Mouse (Mus musculus) ES-E14 (cell line): ENCODE data around the gene Prps1. TPM values are rescaled to one million over a fixed set of nuclear protein-coding genes. Genes with fewer than 3 reads are reported as not detected.

Experiments
- DNase-seq: peaks from one replicate; pipeline ENCODE4 v3.0.0-alpha.2; 2013; ENCODE audit warnings: low read depth, low spot score
- H3K27ac ChIP-seq: 2 replicates; pipeline ENCODE4 v1.5.1; 2012; ENCODE audit warnings: low read depth, mild to moderate bottlenecking, low read length, moderate library complexity, mixed read lengths; ENCODE audit not compliant: poor library complexity, insufficient read depth, severe bottlenecking
- H3K36me3 ChIP-seq: 2 replicates; pipeline ENCODE4 v1.6.1; 2012; ENCODE audit warnings: mild to moderate bottlenecking, low read length, moderate library complexity, mixed read lengths; ENCODE audit not compliant: control insufficient read depth, poor library complexity, insufficient read depth, severe bottlenecking
- H3K4me1 ChIP-seq, 2 experiments: fragments of 150-350 bp in 1 of 2; sonication (generic) in 1 of 2; 2 replicates each; pipeline ENCODE4 v1.6.1; 2012; ENCODE audit warnings: low read length in 2 of 2, mild to moderate bottlenecking in 1 of 2, mixed read lengths in 1 of 2; ENCODE audit not compliant: control insufficient read depth in 2 of 2, insufficient read depth in 2 of 2, poor library complexity in 1 of 2
- H3K4me3 ChIP-seq, 2 experiments: fragments of 150-350 bp in 1 of 2; sonication (generic) in 1 of 2; 2 replicates each; pipeline ENCODE4 v1.5.1; 2012; ENCODE audit warnings: low read length in 2 of 2, low read depth in 1 of 2, mild to moderate bottlenecking in 1 of 2, mixed read lengths in 1 of 2; ENCODE audit not compliant: insufficient read depth in 1 of 2, poor library complexity in 1 of 2, severe bottlenecking in 1 of 2
- H3K9ac ChIP-seq: 2 replicates; pipeline ENCODE4 v1.6.1; 2012; ENCODE audit warnings: low read depth, mild to moderate bottlenecking, low read length, mixed read lengths; ENCODE audit not compliant: poor library complexity, insufficient read depth, severe bottlenecking
- H3K9me3 ChIP-seq: fragments of 150-350 bp; sonication (generic); 2 replicates; pipeline ENCODE4 v1.6.1; 2012; ENCODE audit warnings: low read depth, mild to moderate bottlenecking, low read length; ENCODE audit not compliant: control insufficient read depth, insufficient read depth
- CHD2 ChIP-seq: IDR thresholded peaks from 2 replicates; pipeline ENCODE4 v1.6.1; 2014; ENCODE audit warnings: mild to moderate bottlenecking, low read depth, low read length, inconsistent platforms
- HCFC1 ChIP-seq: IDR thresholded peaks from 2 replicates; pipeline ENCODE4 v1.6.1; 2012; ENCODE audit warnings: low read length, inconsistent platforms, borderline replicate concordance; ENCODE audit not compliant: insufficient read depth
- MAFK ChIP-seq: IDR thresholded peaks from 2 replicates; pipeline ENCODE4 v1.6.1; 2014; ENCODE audit warnings: mild to moderate bottlenecking, low read depth, low read length, inconsistent platforms; ENCODE audit not compliant: insufficient read depth
- ZC3H11A ChIP-seq: IDR thresholded peaks from 2 replicates; pipeline ENCODE4 v1.6.1; 2012; ENCODE audit warnings: low read depth, mild to moderate bottlenecking, inconsistent platforms, low read length, borderline replicate concordance
- ZNF384 ChIP-seq: IDR thresholded peaks from 2 replicates; pipeline ENCODE4 v1.6.1; 2012; ENCODE audit warnings: low read depth, low read length, inconsistent platforms
- in situ Hi-C, 2 experiments: fragments of 600-800 bp; cut with MboI; formaldehyde crosslinking; loops; one replicate each; pipeline ENCODE4 v1.15.1; 2025; ENCODE audit warnings: low sequenced_read_pairs in 2 of 2, inconsistent platforms in 1 of 2; ENCODE audit not compliant: unreplicated experiment in 2 of 2
- total RNA-seq: library from RNA; depleted of rRNA; stranded (reverse); fragments of 300-350 nt; gene quantifications from 2 replicates; pipeline ENCODE4 v1.2.3, GENCODE M21; 2012

Prps1 gene
- total RNA-seq, 1 experiment = 67.2 TPM

- in situ Hi-C loops = no loop called here
- Histone ChIP-seq H3K27ac (no peak overlapping the region), H3K9me3 (no peaks in the 10 kb centered on the region), H3K4me1 (peaks cover 0 to 7% of the 10 kb centered on the region in 2 experiments; a peak in 1 of 4 replicates), H3K36me3 (no peaks in the 10 kb centered on the region), H3K9ac (no peak overlapping the region), H3K4me3 (no peak overlapping the region)
- TF ChIP-seq MAFK (no peak), ZNF384 (peak; percentile 46; the same call in 1 of the 2 replicates)
- DNase-seq = no peak
Measured at GRCm38 (mm10) chrX:140429985-140430384, 26.4 kb upstream of the Prps1 start.

- Histone ChIP-seq H3K9me3 (no peaks in the 10 kb centered on the region), H3K9ac (no peak overlapping the region), H3K27ac (no peak overlapping the region), H3K4me1 (peaks cover 0 to 7% of the 10 kb centered on the region in 2 experiments; a peak in 1 of 4 replicates), H3K36me3 (no peaks in the 10 kb centered on the region), H3K4me3 (no peak overlapping the region)
- in situ Hi-C loops = no loop called here
- DNase-seq = no peak
- TF ChIP-seq MAFK (no peak), HCFC1 (no peak), ZNF384 (no peak), ZC3H11A (no peak), CHD2 (no peak)
Measured at GRCm38 (mm10) chrX:140430506-140430905, 25.9 kb upstream of the Prps1 start.

DNA sequence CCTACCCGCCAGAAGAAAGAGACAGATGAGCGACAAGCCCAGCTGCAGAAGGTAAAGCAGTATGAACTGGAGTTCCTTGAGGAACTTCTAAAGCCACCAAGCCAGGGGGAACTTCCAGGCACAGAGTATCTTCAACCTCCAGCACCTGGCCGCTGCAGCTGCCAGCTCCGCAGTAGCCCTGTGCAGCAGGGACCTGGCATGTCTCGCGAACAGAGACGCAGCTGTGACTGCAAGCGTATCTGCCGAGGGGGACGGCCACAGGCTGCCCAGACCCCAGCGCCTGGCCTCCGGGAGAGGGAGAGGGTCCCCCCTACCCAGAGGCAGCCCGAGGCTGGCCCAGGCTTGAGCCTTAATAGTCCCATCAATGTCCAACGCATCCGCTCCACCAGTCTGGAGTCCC lies 24.4 kb upstream of the Prps1 start:
- Histone ChIP-seq H3K9me3 (no peaks in the 10 kb centered on the region), H3K4me3 (no peak overlapping the region), H3K27ac (no peak overlapping the region), H3K9ac (no peak overlapping the region), H3K4me1 (peaks cover 0 to 7% of the 10 kb centered on the region in 2 experiments; a peak in 1 of 4 replicates), H3K36me3 (no peaks in the 10 kb centered on the region)
- no peak for TF ChIP-seq MAFK
- no peak for TF ChIP-seq ZNF384
- no peak for TF ChIP-seq HCFC1
- no peak for TF ChIP-seq ZC3H11A
- no peak for TF ChIP-seq CHD2
- no peak for DNase-seq
- in situ Hi-C loops = no loop called here

DNA sequence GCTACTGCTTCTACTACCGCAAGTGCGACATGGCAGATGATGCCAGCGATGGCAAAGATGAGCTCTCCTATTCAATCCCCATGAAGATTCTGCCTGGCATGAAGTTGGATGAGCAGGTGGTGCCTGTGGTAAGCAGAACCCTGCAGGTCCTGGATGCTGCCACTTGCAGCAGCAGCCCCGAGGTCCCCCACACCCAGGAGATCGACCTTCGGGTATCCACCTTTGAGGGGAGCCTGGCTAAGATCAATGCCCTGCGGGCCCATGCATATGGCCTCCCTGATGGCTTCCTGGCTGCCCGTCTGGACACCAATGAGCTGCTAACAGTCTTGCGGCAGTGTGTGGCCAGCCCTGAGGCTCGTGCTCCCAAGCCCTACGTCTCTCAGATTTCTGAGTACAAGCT lies 23.6 kb upstream of the Prps1 start:
- no peak overlapping the region for H3K27ac ChIP-seq
- H3K4me1 ChIP-seq = peaks cover 0 to 7% of the 10 kb centered on the region in 2 experiments; a peak in 1 of 4 replicates
- H3K9ac ChIP-seq = peak overlapping the region; percentile 30; the same call in 1 of the 2 replicates
- no peak for TF ChIP-seq MAFK
- no peak for TF ChIP-seq ZC3H11A
- TF ChIP-seq HCFC1 = no peak
- no peak for TF ChIP-seq ZNF384
- TF ChIP-seq CHD2 = no peak
- H3K9me3 ChIP-seq = no peaks in the 10 kb centered on the region
- no peaks in the 10 kb centered on the region for H3K36me3 ChIP-seq
- in situ Hi-C loops = no loop called here
- DNase-seq = no peak
- H3K4me3 ChIP-seq = peak overlapping the region in 1 of 2 experiments; percentile 37; a peak in 2 of 4 replicates

- peaks cover 0 to 7% of the 10 kb centered on the region in 2 experiments; a peak in 1 of 4 replicates for H3K4me1 ChIP-seq
- DNase-seq = no peak
- no peak overlapping the region for H3K4me3 ChIP-seq
- H3K9me3 ChIP-seq = no peaks in the 10 kb centered on the region
- H3K36me3 ChIP-seq = no peaks in the 10 kb centered on the region
- no peak for TF ChIP-seq ZNF384
- no peak for TF ChIP-seq MAFK
- no peak for TF ChIP-seq ZC3H11A
- no peak for TF ChIP-seq CHD2
- TF ChIP-seq HCFC1 = no peak
- no peak overlapping the region for H3K27ac ChIP-seq
- in situ Hi-C loops = no loop called here
- no peak overlapping the region for H3K9ac ChIP-seq
Measured at GRCm38 (mm10) chrX:140437906-140438305, 18.5 kb upstream of the Prps1 start.
